Mouse (Mus musculus) retina, postnatal 1 day (tissue): ENCODE results near the gene Pmm2.
A peak's percentile ranks its signal among the peaks of the same experiment; 100 is the strongest.

Experiments
- DNase-seq: peaks from one replicate; pipeline ENCODE4 v3.0.0-alpha.2; 2012

Pmm2 gene

DNA sequence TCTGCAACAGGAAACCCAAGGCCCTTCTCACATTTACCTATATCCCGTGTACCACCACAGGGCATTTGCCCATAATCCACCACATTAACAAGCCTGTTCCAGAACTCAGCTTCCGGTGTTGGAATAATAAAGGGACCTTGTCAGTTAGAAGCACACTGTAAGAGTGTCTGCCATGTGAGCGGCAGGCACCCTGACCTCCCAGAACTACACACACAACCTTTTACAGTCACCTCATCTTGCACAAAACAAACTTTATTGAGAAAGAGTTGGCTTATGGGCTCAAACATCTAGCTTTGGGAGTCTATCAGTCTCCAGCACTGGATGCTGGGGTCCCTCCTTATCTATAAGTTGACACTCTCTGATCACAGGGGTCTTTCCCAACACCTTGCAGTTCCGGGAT, 20.9 kb downstream of the Pmm2 start:
- DNase-seq, result no peak

- no peak for DNase-seq
Observed at GRCm38 (mm10) chr16:8658764-8659163, 21.3 kb downstream of the Pmm2 start.

- no peak for DNase-seq
Observed at GRCm38 (mm10) chr16:8663022-8663421, 25.5 kb downstream of the Pmm2 start.

- no peak for DNase-seq
Observed at GRCm38 (mm10) chr16:8663606-8664539, 26.4 kb downstream of the Pmm2 start.

- DNase-seq, result no peak
Observed at GRCm38 (mm10) chr16:8665367-8665766, 27.9 kb downstream of the Pmm2 start.

- DNase-seq, result no peak
Observed at GRCm38 (mm10) chr16:8666452-8666851, 29.0 kb downstream of the Pmm2 start.

DNA sequence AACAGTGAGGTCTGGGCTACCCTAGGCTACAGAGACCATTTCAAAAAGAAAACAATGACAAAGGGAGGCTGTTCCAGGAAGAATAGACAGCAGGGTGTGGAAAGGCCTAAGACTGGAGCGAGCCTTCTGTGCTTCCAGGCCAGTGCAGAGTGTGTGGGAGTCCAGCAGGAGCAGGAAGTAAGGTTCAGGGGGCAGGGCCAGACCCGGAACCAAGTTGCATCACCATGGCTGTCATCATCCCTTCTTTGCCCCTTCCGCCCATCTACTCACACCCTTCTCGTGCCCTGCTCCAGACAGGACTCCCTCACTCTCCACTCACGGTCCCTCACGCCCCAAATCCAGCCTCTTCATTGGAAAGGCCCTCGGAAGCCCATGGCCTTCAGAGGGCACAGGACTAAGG, 29.8 kb downstream of the Pmm2 start:
- no peak for DNase-seq

GRCm38 (mm10) chr16:8667814-8668213, 30.3 kb downstream of the Pmm2 start:
- no peak for DNase-seq

GRCm38 (mm10) chr16:8668386-8668785, 30.9 kb downstream of the Pmm2 start:
- DNase-seq, result no peak

DNA sequence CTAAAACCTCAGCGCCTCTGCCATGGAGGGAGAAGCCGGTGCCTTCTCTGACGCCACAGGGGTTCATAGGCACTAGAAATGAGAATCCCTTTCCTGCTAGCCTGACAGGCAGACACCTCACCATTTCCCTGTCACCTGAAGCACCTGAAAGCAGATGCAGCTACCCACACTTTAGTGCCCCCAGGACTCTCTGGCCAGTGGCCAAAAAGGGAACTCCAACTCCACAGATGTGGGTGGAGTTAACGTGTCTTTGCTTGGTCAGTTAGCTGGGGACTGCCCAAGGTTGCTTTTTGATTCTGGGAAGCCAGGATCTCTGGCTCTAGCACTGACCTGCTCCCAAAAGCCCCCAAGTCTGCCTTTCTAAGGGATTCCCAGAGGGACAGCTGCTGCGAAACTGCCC, 32.0 kb downstream of the Pmm2 start:
- DNase-seq, result no peak

DNA sequence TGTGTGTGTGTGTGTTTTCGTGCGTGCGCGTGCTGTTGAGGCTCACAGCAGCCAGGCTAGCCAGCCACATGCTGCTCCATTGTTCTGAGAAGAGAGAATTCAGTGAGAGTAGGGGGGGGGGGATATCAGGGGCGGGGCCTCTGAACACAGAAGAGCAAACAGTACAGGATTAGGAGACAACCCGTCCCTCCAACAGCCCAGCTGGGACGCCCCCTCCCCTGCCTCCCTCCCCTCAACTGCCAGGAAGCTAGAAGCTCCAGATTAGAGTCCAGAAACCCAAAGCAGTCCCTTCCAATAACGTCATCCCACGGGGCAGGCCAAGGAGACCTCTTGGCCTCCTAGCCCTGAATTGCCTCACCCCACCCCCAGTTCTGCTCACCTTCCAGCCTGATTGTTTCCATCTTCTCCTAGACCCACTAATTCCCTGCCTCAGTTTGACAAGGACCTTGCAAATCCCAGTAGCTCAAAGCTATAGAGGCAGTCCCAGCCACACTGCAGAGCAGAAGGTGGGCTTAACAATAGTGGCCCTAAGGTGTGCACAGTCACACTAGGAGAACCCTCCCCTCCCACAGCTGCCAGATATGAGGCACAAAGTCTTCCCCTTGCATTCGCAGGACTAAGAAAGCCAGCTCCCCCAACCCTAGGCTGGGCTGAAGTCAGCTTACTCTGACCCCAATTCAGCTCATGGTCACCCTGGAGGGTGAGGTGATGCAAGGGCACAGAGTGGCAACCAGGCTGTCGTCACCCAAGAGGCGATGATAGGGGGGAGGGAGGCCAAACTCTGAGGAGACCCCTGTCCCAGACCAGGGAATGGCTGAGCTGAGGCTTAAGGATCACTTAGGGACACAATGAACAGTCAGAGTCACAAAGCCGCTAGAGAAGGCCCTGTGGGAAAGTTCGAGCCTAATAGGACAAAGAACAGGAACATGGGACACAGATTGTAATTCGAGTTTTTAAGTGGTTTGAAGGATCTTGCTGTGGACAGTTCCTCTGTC, 32.9 kb downstream of the Pmm2 start:
- peak; percentile 91 for DNase-seq

GRCm38 (mm10) chr16:8671551-8672349, 34.3 kb downstream of the Pmm2 start, which contains the start of gene Carhsp1:
Carhsp1 (minus strand) TSS chr16:8672155.
- DNase-seq, result peak; percentile 97

GRCm38 (mm10) chr16:8672350-8672687, 34.8 kb downstream of the Pmm2 start:
- DNase-seq, result no peak

GRCm38 (mm10) chr16:8672811-8673210, 35.3 kb downstream of the Pmm2 start:
- DNase-seq, result no peak

DNA sequence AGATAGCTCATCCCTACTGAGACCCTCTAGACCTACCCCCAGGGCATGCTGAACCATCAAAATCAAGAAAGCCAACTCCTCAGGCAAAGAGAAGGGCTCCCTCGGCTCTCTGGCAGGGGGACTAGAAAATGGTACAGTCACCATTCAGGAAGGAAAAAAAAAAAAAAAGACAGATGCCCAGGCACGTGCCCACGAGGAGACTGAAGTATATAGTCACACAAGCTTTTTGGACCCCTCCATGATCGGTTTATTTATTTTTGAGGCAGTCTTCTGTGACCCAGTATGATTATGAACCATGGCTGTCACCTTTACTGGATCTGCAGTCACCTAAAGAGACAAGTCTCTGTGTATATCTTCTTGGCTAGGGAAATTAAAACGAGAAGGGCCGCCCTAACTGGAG, 35.9 kb downstream of the Pmm2 start:
- no peak for DNase-seq

DNA sequence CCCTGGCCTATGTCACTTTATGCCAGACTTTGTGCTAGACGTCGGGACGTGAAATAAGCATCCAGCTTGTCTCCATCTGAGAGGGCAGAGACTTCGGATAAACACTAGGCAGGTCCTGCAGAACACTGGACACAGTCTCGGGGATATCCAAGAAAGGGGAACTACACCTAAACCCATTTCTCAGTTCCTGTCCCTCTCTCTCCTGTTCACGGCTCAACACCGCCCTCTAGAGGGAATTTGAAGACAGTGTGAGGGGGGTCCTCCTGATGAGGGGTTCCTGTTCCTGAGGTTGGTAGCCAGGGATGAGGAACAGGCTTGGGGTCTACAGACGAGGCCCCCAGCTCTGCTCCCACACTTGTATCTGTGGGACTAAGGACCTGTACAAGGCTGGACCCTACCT, 36.7 kb downstream of the Pmm2 start:
- DNase-seq, result peak; percentile 89

DNA sequence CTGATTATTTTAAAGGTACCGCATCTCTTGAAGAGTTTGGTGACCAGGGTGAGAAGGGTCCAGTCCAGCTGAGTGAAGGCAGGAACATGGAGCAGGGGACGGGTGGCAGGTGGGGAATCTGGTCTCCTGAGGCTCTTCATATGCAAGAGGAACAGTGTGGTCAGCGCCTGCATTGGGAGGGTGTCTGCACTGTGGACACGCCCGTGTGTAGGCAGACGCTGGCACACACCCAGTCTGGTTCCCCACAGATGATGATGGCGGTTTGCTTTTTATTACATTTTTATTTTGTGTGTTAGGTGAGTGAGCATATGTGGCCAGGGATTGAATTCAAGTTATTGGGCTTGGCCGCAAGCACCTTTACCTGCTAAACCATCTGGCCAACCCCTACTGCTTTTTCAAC, 38.1 kb downstream of the Pmm2 start:
- DNase-seq, result no peak

DNA sequence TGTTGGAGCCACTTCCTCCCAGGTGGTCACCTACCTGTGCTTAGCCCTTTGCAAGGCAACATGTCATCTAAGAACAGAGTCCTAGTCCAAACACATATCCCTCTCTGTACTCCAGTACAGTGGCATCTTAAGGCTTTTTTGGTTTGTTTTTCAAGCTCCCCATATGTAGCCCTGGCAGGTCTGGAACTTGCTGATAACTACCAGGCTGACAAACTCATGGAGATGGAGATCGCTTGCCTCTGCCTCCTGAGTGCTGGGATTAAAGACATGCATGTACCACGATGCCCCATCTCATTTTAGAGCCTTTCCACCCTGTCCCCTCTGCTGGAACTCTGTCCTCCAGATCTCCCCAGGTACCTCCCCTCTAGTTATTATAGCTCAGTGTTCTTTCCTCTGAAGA, 38.8 kb downstream of the Pmm2 start:
- no peak for DNase-seq

- DNase-seq, result peak; percentile 79
Observed at GRCm38 (mm10) chr16:8676800-8677199, 39.3 kb downstream of the Pmm2 start.

DNA sequence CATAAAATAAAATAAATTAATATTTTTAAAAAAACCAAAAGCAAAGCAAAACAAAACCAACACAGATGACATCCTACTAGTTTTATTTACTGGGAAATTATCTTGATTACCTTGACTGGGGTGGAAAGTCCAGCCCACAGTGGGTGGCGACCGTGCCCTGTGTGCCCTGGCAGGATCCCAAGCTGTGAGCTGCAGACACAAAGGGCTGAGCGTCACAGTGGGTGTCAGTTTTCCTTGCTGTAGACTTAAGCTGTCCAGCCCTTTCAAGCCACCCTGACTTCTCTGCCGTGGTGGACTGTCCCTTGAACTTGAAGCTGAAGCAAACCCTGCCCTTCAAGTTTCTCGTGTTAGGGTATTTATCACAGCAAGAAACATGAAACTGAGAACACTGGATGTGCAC, 40.6 kb downstream of the Pmm2 start:
- no peak for DNase-seq

DNA sequence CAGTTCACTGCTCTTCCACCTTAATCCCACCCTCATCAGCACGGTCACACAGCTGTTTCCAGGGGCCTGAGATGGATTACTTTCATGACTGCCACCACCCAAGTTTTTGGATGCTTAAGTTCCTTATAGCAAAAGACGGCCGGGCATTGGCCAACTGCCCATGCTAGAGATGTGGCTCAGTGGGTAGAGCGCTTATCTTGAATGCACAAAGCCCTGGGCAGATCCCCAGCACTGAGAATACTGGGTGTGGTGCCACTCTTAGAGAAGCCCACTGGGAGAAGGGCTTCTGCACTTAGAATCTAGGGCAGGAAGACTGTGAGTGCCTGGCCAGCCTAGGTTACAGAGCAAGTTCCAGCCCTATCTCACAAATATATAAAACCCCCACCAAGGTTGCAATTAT, 41.2 kb downstream of the Pmm2 start:
- DNase-seq, result no peak

DNA sequence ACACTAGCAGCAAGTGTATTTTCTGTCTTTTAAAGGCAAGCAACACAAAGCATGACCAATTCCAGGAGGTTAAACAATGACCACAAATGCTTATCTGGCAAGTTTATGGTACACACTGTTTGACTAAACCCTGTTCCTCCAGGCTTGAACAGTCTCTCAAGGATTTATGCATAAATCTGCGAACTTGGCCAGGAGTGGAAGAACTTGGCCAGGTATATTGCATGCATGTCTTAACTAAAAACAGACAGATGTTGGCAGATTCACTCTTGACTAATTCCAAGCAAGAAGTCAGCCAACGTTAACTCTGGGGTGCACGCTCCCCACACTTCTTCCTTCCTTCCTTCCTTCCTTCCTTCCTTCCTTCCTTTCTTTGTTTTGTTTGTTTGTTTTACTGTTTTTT, 42.3 kb downstream of the Pmm2 start:
- no peak for DNase-seq

DNA sequence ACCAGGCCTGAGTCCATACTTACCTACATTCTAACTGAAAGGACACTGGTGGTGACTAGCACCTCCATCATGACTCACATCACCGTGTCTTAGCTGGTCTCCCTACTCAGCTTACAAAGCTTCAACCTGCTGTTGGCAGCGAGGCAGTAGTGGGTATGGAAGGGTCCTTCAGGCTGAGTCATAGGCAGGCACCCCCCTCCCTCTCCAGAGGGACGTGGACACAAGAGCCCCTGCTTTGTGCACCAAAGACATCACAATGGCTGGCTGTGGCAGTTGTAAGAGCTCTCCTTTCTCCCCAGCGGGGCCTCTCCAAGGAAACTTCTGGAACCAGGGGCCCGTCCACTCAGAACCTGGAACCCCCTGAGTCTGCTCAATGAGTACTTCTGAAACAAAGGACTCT, 43.0 kb downstream of the Pmm2 start, which contains the start of gene Gm5767:
Gm5767 (plus strand) TSS at position 301 of the 400 bp plus-strand sequence.
- no peak for DNase-seq
